Mouse (Mus musculus): ENCODE data around the gene Zic4.

Zic4 gene

GRCm38 (mm10) chr9:91400482-91401093 is 38.4 kb downstream of the Zic4 start:
- in situ Hi-C loops (cut with MboI, MseI), result no loop called here

- in situ Hi-C loops (cut with MboI, MseI), result no loop called here
Measured at GRCm38 (mm10) chr9:91401471-91401870, 39.3 kb downstream of the Zic4 start.

- in situ Hi-C loops (cut with MboI, MseI), result no loop called here
Measured at GRCm38 (mm10) chr9:91404229-91404628, 42.0 kb downstream of the Zic4 start.

GRCm38 (mm10) chr9:91404905-91405752 is 42.9 kb downstream of the Zic4 start:
- in situ Hi-C loops (cut with MboI, MseI), result no loop called here

- in situ Hi-C loops (cut with MboI, MseI), result no loop called here
Measured at GRCm38 (mm10) chr9:91405753-91406178, 43.6 kb downstream of the Zic4 start.

- in situ Hi-C loops (cut with MboI, MseI), result no loop called here
Measured at GRCm38 (mm10) chr9:91406258-91406763, 44.1 kb downstream of the Zic4 start.

- in situ Hi-C loops (cut with MboI, MseI), result no loop called here
Measured at GRCm38 (mm10) chr9:91409771-91410170, 47.6 kb downstream of the Zic4 start.

GRCm38 (mm10) chr9:91414007-91414661 is 51.9 kb downstream of the Zic4 start:
- in situ Hi-C loops (cut with MboI, MseI), result no loop called here

GRCm38 (mm10) chr9:91420441-91420840 is 58.2 kb downstream of the Zic4 start:
- in situ Hi-C loops (cut with MboI, MseI), result no loop called here
